Mouse (Mus musculus) myocyte (in vitro differentiated cells): Measurements from ENCODE around the gene Ube2l6.

Experiments used
- E2F4 ChIP-seq: IDR thresholded peaks from one replicate; pipeline ENCODE4 v1.6.1; 2011; ENCODE audit warnings: mild to moderate bottlenecking, control low read depth, moderate library complexity; ENCODE audit not compliant: insufficient read depth
- MYOD1 ChIP-seq, 3 experiments: IDR thresholded peaks; one replicate each; pipeline ENCODE4 v1.6.1; 2011; ENCODE audit warnings: control low read depth in 2 of 3, low read depth in 2 of 3, mild to moderate bottlenecking in 2 of 3, moderate library complexity in 1 of 3; ENCODE audit not compliant: insufficient read length in 2 of 3, control insufficient read depth in 1 of 3
- MYOG ChIP-seq, 3 experiments: IDR thresholded peaks; one replicate each; pipeline ENCODE4 v1.6.1; 2011; ENCODE audit warnings: control low read depth in 2 of 3, low read depth in 2 of 3, mild to moderate bottlenecking in 2 of 3; ENCODE audit not compliant: insufficient read length in 2 of 3, control insufficient read depth in 1 of 3, insufficient read depth in 1 of 3
- POLR2A ChIP-seq: IDR thresholded peaks from one replicate; pipeline ENCODE4 v1.6.1; 2011; ENCODE audit warnings: low read depth, mild to moderate bottlenecking, control low read depth, moderate library complexity; ENCODE audit not compliant: insufficient read length
- POLR2AphosphoS2 ChIP-seq: IDR thresholded peaks from one replicate; pipeline ENCODE4 v1.6.1; 2011; ENCODE audit warnings: low read depth, control low read depth; ENCODE audit not compliant: insufficient read length
- REST ChIP-seq: IDR thresholded peaks from one replicate; pipeline ENCODE4 v1.6.1; 2011; ENCODE audit warnings: mild to moderate bottlenecking, control low read depth, moderate library complexity; ENCODE audit not compliant: insufficient read depth, insufficient read length
- TCF12 ChIP-seq: IDR thresholded peaks from one replicate; pipeline ENCODE4 v1.6.1; 2011; ENCODE audit warnings: mild to moderate bottlenecking, control low read depth; ENCODE audit not compliant: poor library complexity, insufficient read depth, severe bottlenecking
- USF1 ChIP-seq: IDR thresholded peaks from one replicate; pipeline ENCODE4 v1.6.1; 2011; ENCODE audit warnings: low read depth, mild to moderate bottlenecking, control low read depth, moderate library complexity

DNA sequence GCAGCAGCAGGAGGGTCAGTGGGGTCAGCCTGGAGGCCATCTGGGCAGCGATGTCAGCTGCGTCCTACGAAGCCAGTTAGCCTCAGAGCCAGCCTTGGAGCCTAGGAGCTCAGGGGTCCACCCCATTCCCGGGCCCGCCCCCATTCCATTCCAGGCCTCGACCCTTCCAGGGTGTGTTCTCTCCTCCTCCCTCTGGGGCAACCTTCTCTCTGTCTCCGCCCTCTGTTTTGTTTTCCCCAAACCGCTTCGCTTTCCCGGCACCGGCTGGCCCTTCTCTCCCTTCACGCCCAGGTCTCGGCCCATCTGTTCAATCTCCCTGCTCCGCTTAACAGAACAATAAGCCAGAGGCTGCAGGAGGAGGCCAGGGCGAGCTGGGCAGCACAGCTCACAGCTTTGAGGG is 23.9 kb upstream of the Ube2l6 start:
- TF ChIP-seq E2F4 (no peak), MYOD1 (IDR thresholded peaks at IDR 0.05; ENCODE audit: control insufficient read depth in 1 of 3, insufficient read length in 2 of 3, low read depth in 2 of 3) (no peak), POLR2A (no peak), TCF12 (no peak), MYOG (IDR thresholded peaks at IDR 0.05; ENCODE audit: control insufficient read depth in 1 of 3, insufficient read depth in 1 of 3, insufficient read length in 2 of 3, low read depth in 2 of 3) (no peak), USF1 (no peak), POLR2AphosphoS2 (no peak), REST (no peak)
